Mouse (Mus musculus): ENCODE results near the gene Rnf227.

DNA sequence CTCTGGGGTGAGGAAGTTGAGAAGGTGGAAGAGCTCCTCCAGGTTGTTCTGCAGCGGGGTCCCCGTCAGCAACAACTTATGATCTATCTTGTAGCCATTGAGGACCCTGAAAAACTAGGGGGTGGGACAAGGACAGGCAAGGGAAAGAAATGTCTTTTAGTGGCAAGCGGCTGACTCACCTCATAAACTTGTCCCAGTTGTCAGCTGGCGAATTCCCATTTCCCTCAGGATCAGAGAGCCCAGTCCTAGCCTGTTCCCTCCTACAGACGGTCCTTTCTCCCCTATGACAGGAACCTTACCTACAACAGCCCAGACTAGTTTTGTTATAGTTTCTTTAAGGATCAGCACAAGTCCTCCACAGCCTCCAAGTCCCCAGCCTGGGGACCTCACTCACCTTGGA, 16.3 kb downstream of the Rnf227 start:
- TF ChIP-seq POLR2A (IDR thresholded peaks at IDR 0.05; ENCODE audit: control insufficient read depth, low read depth, low read length), result no peak
- TF ChIP-seq CTCF (IDR thresholded peaks at IDR 0.05; ENCODE audit: control insufficient read depth, insufficient read depth, insufficient replicate concordance, low read depth, low read length), result no peak
